Mouse (Mus musculus) CD4-positive helper T cell, adult 2 months (primary cell): ENCODE results near the gene Gmfb.
A peak's percentile ranks its signal among the peaks of the same experiment; 100 is the strongest.
"Not testable (repeated sequence)": the region's sequence is repeated elsewhere in the genome, so short reads cannot be mapped to it uniquely, and the experiment has no call there.

Experiments
- DNase-seq: peaks from one replicate; pipeline ENCODE4 v3.0.0-alpha.2; 2012; ENCODE audit warnings: low read depth, missing footprints, low spot score

Gmfb gene

DNA sequence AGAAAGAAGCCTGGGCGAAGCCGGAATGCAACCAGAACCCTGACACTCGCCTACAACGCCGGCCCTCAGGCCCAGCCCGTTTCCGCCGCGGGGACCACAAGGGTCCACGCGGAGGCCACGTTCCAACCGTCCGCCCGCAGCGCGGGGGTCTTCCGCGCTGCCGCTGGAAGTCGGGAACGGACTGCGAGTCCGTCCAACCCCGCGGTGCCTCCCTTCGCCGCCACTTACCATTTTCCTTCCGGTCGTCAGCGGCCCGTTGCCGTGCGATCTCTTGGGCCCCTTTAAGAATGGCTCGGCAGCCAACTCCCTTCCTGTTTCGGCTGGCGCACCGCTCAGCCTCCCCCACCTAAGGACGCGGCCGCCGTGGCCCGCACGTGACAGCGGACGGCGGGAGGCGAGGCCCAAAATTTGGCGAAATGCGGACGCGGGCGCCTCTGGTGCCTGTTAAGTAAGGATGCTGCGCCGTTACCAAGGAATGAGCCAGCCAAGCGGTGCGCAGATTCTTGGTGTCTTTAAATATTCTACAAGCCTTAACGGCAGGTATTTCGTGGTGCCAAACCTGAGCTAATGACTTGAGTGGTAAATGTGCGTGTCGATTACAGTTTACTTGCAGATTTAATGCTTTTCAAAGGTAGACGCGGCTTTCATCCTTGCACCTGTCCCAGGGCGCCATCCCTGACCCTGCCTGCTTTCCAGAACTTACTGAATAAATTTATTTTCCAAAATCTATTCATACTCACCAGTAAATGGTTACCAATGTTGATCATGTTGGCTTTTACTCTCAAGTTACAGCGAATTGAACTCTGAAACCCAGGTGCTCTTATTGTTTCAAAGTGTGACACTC is at the start of gene Gmfb:
Gene Gmfb, minus strand, starts transcription at position 370 of the 844 bp plus-strand sequence.
- peak; percentile 96 for DNase-seq

DNA sequence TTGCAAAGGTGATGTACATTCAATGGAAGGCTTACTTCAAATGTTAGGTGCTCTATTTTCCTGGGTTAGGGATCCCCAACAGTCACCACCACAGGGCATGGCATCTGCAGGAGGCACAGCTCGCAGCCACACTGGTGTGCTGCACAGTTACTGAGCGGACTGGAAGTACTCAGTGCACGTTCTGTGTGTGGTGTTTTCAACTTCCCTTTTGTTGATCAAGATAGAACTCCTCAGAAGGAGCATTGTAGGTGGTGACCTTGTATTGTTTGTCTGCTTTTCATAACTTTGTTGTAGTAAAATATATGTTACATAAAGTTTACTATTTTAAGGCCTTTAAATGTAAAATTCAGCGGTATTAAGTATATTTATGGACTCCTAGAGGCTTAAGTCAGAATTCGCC is 40.9 kb upstream of the Gmfb start:
- no peak for DNase-seq

DNA sequence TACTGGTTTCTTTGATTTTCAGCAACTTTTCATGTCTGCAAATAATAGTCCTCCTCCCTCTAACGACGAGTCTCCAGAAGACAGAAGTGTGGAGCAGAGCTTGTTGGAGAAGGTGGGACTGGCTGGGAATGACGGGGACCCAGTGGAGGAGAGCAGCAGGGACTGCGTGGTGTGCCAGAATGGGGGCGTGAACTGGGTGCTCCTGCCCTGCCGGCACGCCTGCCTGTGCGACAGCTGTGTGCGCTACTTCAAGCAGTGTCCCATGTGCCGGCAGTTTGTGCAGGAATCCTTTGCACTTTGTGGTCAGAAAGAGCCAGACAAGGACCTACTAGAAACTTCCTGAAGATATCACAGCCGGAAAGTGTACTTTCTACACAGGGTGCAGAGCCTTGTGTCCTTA is 31.6 kb upstream of the Gmfb start:
- DNase-seq, result no peak

DNA sequence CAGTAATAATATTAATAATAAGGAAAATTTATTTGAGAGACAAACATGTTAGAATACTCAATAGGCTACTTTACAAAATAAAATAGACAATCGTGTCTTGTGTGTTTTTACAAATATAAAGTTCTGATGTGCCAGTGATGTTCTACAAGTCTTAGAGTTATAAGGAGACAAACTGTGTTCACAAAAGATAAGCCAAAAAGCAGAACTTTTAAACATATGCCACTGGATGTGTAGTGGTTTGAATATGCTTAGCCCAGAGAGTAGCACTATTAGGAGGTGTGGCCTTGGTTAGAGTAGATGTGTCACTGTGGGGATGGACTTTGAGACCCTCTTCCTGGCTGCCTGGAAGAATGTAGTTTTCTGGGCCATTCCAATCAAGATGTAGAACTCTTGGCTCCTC is 27.7 kb upstream of the Gmfb start:
- DNase-seq, result no peak

DNA sequence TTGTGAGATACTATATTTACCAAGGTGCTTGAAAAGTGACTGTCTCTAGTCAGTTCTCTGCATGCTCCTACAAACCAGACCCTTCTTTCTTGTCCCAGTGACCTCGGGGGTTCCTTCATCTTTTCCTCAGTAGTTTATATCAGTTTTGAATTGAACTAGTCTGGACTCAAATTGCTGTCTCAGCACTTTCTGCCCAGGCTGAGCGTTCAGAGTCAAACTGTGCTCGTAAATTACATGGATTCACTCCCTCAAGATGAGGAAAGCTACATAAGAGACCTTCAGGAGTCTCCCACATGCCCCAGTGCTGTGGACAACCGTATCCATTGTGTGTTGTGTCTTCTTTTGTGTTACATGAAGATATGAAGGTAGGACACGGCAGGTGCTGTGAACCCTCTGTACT is 26.7 kb upstream of the Gmfb start:
- no peak for DNase-seq

DNA sequence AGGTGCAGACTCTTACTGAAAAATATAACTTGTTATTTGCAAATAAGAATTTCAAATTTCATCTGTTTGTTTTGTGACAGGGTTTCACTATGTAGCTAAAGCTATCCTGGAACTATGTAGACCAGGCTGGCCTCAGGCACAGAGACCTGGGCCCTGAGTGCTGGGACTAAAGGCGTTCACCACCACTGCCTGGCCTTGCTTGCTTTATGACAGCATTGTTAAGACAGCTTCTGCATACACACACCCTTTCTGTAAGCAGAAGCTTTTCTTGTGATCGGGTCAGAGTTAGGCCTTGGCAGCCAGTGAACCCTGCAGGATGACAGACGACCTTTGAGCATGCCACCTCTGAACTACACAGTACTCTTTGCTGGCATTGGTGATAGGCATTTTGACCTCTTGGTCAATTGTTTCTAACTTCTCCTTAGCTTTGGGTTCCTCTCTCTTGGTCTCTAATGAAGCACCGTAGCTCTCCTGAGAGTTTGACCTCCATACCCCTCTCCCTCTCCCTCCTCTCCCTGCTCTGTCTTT is 26.1 kb upstream of the Gmfb start:
- DNase-seq, result no peak

DNA sequence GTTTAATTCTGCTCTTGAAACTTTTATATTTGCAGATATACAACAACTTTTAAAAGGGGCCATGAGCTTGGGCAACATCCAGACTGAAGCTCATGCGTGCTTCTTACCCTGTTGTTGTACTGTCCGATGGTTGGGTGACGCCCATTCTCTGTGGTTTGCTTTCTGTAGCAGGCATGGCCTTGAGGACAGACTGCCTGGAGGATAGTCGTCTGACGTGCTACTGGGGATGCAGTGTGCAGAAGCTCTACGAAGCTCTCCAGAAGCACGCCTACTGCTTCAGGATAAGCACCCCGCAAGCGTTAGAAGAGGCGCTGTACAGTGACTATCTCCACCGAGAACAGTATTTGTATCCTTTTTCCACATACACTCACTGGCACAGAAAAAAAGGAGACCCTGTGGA is 23.7 kb upstream of the Gmfb start:
- no peak for DNase-seq

DNA sequence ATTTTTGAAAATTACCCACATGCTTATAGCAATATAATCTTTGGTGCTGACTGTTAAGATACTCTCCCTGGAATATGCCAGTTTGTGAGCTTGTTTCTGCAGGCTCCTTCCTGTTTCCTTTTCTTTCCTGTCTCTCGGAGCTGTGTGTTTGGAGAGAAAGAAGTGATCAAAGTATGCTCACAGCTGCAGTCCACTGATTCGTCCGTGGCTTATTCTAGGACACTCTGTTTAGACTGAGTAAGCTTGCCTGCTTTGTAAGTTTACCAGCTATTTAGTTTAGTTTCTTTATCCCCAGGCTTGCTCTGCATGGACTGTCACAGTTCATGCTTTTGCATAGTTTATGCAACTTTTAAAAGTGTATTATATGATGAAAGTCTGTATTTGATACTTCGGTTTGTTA is 17.3 kb upstream of the Gmfb start:
- DNase-seq, result no peak

DNA sequence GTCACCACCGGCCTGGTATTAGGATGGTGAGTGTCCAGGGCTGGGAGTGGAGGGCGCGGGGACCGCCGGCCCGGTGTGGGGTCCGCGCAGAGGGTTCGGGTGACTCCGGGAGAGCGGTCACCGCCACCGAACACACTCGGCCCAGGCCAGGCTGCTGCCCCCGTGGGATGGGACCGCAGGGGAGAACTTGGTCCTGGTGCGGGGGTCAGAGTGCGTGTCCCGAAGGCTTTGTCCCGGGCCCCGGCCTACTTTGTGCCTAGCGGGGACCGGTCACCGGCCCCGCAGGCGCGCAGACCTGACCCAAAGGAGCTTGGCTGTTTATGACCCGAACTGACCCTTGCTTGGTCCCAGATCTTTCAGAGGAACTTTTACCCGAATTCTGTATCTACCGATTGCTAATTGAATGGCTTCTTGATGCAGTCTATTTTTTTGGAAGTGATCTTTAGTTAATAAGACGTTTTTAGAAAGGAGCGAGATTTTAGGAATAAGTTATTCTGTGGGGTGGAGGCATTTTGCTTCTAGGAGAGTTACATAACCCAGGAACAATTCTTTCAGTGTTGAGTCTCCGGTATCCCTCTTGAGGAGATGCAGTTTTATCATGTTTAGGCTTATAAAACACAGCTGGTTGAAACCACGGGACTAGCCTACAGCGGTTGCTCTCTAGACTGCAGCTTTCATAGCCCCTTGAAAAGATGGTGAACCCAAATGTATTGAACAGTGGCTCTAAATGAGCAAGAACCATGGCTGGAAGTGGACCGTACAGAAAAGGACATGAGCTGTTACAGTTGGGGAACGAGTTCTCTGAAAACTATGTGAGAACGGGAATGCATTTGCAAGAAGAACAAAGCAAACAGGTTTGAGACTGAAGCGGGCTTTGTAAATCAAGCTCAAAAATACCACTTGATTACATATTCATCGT is 10.6 kb upstream of the Gmfb start:
- no peak for DNase-seq

DNA sequence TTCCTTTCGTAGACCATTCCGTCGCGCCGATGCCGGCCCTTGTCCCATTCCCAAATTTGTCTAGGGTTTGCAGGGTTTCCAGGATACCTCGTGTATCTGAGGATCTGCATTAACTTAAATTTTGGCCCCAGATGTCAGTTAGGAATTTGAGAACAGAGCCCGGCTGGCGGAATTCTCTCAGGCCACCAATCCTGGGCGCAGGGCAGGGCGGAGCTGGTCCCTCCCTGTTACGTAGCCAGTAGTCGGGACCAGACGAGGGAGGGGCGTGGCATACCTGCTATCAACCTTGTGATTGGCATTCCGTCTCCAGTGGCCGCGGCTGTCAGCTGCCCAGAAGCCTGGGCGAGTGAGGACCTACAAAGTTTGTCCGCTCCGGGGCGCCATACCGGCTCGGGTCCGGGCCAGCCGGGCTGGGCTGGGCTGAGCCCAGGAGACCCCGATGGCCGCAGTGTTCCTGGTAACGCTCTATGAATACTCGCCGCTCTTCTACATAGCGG is 9.8 kb upstream of the Gmfb start, which contains the start of gene Cgrrf1:
Gene Cgrrf1, plus strand, starts transcription at position 289 of the 497 bp plus-strand sequence.
- peak; percentile 90 for DNase-seq

DNA sequence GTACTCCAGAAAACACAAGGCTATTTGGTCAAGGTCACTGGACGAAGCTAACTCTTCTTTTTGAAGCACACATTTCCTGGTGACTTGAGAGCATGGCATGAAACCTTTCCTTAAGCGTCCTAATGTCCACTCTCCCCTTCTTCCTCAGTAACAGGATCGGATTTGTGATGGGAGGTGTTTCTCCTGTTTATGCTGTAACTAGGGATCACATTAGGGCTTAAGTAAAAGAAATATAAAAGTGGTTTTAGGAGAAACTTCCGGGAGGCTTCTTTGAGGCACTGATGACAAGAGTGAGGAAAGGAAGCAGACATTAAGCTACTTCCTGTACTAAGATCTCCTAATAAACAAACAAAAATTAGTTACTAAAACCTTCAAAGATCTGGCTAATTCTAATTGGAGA is 9.3 kb upstream of the Gmfb start:
- peak; percentile 50 for DNase-seq

DNA sequence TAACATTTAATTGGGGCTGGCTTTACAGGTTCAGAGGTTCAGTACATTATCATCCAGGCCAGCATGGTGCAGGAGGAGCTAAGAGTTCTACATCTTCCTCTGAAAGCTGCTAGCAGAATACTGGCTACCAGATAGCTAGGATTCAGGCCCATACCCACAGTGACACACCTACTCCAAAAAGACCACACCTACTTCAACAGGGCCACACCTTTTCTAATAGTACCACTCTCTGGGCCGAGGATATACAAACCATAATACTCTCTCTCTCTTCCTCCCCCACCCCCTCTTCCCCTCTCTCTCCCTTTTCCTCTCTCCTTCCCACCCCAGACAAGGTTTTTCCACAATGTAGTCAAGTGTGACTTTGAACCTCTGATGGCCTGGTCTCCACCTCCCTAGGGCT is 5.4 kb upstream of the Gmfb start:
- DNase-seq, result no peak

DNA sequence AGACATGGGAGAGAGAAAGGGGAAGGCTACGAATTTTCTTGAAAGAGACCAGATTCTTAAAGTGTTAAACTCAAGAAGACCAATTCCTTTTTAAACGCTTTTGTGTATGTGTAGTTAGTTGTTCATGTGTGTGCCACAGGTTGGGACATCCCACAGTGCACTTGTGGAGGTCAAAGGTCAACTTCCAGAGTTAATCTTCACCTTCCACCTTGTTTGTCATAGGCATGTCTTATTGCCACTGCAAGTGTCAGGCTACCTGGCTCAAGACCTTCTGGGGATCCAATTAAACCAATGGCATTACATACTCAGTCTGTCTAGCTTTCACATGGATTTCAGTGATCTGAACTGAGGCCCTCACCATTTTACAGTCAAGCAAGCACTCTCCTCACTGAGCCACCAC is 2.0 kb upstream of the Gmfb start:
- no peak for DNase-seq

DNA sequence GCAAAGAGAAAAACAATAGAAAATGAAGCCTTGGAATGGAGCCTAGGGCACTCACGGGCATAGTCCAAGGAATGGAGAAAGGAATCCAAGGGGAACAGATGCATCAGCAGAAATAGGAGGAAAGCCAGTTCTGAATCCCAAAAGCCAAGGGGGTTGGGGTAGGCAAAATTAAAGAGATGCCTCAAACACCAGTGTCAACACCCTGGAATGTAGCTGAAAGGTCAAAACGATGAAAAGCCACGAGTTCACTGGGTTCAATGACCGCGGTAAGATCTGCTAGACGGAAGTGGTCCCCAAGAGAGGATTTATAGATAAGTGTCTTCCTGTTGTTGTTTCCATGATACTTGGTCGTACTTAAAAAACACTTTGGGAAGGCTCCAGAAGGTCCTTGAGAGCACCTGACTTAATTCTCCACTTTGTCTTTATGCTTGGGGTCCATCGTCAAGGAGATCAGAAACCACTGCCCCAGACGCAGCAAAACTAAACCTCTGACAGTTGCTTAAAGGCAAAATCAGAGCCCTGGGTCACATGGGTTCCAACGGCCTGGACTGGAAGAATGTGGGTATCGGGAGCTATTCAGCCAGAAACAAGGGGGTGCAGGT is 670 bp downstream of the Gmfb start:
- peak; percentile 62 for DNase-seq

DNA sequence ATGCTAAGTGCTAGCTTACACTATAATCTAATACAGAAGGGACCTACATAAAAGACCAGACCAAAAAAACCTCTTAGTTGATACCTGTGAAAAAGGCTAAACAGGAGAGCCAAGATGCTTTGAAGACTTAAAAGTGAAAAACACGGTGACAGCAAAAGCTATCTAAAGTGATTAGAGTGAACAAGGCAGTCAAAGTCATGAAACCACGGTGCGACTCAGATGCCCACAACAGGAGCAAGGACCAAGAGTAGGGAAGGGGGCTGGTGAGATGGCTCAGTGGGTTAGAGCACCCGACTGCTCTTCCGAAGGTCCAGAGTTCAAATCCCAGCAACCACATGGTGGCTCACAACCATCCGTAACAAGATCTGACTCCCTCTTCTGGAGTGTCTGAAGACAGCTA is 2.1 kb downstream of the Gmfb start:
- DNase-seq, result not testable (repeated sequence)

DNA sequence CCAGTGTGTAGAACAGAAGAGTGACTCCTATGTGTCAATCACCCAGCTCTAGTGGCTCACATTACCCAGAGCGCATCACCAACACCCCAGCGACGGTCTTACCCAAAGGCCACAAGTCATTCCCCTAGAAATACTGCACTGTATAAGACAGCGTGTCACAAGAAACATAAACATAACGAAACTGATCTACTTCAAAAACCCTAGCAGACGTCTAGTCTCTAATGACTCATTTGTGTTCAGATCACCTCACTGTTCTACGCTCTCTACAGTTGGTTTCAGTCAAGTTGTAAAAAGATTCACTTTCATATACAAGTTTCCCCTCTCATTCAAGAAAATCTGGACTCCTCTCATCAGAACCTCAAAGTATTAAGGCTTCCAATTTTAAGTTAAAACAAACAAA is 3.3 kb downstream of the Gmfb start:
- DNase-seq, result peak; percentile 49

DNA sequence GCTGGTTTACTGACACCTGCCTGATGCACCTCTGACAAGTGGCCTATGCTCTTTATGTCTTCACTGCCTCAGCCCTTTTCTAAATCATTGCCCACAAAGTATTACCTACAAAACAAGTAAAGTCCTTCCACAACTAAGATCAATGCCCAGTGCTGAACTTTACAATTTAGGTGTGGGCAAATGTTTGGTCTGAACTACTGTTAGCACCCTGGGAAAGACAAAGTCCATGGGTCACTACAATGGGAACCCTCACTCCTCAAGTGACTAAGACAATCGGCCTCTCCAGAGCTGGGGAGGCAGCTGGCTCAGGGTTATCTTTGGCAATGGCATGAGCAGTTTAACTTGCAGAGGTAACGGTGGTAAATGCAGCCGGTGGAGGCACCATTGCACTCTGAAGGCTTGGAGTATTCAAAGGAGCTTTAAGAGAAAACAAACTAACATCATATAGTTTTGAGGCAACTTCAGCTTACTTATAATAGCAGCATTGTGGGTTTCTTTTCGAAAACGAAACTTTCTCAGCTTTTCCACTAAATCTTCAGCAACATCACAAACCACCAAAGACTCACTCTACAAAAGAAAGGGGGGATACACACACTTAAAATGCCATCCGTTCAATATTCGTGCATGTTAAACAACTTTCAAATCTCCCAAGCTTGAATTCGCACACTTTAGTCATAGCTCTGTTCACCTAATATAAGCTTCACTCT is 5.0 kb downstream of the Gmfb start:
- no peak for DNase-seq

DNA sequence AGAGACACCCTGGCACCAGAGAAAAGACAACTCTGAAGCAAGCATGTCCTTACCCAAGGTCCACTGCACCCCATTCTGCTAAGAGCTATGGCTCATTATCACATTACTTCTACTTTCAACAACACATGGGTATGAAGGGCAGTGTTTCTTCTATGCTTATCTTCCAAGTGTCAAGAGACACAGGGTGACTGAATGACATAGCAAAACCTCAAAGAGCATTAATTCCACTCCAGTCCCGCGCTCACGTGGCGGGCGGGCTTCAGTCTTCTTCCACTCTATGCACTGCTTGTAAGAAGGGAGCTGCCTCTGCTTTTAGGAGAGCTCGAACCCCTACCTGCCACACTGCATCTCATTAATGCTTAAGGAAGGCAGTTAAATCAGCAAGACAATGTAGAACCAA is 6.4 kb downstream of the Gmfb start:
- no peak for DNase-seq

DNA sequence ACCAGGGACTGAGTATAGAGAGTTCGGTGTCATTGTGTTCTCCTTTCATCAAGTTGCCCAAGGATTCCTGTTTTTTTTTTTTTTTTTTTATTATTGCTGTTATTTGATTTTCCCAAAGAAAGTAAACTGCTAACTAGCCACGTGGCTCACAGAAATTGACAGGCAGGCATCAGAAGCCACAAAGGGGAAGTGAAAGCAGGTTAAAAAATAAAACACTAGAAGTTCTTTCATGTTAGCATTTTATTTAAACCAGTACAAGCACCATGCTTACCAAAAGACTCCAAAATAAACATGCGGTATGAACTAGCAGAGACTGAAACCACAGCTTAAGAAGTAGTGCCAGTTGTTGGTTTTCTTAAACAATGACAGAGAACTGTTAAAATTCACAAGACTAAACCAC is 14.1 kb downstream of the Gmfb start:
- no peak for DNase-seq

DNA sequence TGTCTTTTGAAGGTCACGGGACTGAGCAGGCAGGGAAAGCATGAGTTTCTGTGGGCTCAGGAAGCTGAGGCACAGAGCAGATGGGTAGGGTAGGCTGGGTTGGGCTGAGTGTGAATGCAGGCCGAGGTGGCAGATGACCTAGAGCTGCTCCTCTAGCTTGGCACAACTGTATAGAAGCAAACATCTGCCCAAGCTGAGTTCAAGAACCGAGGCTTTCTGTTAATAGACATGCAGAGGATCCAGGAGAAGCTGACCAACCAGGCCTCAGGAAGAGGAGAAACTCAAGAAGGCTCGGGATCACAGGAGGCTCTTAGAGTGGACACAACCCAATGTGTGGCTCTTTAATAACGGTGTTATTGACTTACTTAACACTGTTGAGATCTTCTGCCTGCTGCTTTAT is 15.9 kb downstream of the Gmfb start:
- no peak for DNase-seq

DNA sequence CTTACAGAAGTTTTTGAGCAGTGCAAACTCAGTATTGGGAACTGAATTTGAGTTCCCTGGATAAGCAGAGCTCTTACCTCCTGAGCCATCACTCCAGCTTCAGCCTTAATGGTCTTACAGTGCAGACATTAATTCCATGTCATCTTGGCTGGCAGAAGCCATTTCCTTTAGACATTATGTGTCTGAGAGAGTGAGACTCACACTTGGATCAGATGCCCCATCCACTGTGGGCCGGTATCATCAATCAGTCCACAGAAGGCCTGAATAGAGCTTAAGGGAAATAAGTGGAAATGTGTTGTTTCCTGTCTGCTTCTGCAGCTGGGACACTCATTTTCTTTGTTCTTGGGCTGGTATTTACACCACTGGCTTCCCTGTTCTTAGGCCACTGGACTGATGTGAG is 18.3 kb downstream of the Gmfb start:
- no peak for DNase-seq
